Mouse (Mus musculus) adrenal gland, adult 18-20 months (tissue): ENCODE measurements around the gene Cass4. TPM values are rescaled to one million over a fixed set of nuclear protein-coding genes. Genes with fewer than 3 reads are reported as not detected.

ENCODE experiments used
- DNase-seq, 2 experiments: peaks; one replicate each; pipeline ENCODE4 v3.0.0; 2021 to 2022; ENCODE audit warnings: low spot score in 2 of 2
- total RNA-seq, 2 experiments: library from RNA; stranded (reverse); gene quantifications; 1 replicate in 1 of 2; 2 replicates in 1 of 2; pipeline ENCODE4 v1.2.3; 2021

Cass4 gene
- total RNA-seq, 2 experiments from 2014 or later, result 0.13 to 0.16 TPM

DNA sequence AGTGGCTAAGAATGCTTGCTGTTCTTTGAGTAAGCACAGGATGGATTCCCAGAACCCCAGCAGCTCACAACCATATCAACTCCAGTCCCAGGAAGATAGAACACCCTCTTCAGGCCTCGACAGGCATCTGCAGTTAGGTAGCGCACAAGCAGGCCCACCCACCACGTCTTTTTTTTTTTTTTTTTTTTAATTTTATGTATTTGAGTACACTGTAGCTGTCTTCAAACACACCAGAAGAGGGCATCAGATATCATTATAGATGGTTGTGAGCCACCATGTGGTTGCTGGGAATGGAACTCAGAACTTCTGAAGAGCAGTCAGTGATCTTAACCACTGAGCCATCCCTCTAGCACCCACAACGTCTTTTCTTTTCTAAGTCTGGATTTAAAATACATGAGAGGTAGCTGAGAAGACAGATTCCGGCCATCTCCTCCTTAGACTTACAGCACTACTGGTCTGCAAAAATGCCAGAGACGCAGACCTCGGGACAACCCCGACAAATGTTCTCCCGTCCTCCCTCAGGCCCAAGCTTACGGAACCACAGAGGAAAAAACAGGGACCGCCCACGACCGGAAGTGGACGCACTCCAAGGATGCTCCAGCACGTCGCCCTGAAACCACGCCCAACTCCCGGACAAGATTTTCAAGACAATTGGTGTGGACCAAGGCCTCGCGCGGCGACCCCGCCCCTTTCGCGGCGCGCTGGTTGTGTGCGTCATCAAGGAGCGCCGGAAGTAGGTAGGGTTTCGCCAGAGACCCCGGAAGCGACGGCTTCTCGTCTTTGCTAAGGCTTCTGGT is 46.4 kb downstream of the Cass4 start, which contains the start of gene Rtf2:
Rtf2 (plus strand) TSS at position 714 of the 797 bp plus-strand sequence.
- DNase-seq, result peak; percentile 100

DNA sequence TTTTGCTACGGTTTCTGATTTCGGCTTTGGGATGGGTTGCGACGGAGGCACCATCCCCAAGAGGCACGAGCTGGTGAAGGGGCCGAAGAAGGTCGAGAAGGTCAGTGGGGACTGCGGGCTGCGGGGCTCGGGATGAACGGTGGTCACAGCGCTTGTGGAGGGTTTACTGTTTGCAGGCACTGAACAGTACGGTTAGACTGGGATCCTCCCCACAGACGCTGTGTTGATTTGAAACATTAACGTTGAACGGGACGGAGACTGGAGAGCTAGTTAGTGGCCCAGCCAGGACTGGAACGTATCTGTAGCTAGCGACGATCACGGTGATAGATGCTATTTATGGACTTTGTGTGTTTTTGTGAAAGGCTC is 47.0 kb downstream of the Cass4 start:
- no peak for DNase-seq

DNA sequence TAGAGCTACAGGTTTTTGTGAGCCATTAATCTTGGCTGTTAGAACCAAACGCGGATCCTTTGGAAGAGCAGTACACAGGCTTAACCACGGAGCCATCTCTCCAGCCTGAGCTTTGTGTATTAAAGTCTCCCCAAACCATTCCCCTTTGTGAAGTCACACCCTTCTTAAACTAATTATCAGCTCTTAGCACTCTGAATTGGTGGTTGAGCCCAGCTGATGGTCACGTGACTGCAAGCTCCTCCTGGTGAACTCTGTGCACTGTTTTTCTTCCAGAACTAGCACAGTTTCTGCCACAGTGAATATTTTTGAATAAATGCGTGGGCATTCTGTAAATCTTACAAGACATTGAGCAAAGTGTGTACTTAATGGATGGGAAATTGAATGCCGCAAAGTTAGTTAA is 47.6 kb downstream of the Cass4 start:
- DNase-seq, result no peak

DNA sequence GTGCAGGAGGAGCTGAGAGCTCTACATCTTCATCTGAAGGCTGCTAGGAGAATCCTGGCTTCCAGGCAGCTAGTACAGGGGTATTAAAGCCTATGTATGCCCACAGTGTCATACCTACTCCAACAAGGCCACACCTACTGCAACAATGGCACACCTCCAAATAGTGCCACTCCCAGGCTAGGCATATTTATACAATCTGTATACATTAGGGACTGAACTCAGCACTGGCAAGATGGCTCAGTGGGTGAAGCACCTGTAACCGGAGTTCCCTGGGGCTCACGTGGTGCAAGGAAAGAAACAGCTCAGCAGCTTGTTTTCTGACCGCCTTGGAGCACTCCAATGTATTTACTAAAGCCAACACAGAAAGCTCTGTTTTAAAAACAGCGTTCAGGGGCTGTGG is 52.0 kb downstream of the Cass4 start:
- no peak for DNase-seq

DNA sequence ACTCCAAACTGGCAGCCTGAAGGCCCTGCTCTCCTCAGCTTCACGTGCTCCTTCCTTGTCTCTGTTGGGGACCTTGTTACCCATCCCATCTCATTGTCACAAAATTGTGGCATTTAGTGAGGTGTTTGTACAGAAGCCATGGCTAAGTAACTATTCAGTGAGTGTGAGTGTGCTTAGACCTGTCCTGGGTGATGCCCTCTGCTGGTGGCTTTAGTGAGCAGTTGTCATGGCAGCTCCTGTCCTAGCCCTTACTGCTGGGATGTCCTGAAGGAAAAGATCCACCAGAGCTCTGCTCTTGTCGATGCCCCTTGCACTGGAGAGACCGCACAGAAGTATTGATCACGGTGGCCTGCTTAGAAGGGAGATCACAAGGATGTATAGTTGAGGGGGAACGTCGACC is 53.7 kb downstream of the Cass4 start:
- no peak for DNase-seq

DNA sequence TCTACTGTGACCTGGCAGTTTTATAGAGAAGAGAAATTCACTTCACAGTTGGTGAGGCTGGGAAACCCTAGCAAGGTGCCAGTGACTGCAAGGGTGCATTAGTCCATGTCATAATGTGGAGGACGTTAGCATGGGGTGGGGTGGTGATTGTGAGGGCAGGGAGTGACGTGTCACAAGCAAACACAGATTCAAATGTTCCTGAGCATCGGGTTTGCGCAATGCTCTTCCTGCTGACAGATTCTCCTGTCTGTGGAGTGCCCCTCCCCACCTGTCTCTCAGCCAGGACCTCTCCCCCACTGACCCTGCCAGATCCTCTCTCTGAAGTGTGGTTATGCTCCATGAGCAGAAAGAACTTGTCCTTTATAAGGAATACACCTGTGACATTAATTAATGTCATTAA is 54.7 kb downstream of the Cass4 start:
- no peak for DNase-seq

DNA sequence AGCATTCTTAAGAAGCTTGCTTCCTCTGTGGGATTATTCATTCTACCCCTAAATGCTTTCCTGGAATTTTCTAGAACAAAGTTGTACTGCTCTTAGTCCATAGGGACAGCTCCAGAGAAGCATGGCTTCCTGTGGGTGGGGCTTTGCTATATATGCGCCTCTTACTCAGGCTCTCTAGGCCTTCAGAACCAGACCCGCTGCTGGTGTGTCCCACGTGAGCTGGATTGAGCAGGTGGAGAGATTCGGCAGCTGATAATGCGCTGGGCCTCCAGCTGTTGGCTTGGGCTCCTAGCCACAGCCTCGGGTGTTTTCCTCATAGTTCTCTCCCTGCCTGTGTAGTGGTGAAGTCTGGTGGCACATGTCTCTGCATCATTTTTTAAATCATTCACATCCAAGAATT is 57.0 kb downstream of the Cass4 start:
- DNase-seq, result no peak

DNA sequence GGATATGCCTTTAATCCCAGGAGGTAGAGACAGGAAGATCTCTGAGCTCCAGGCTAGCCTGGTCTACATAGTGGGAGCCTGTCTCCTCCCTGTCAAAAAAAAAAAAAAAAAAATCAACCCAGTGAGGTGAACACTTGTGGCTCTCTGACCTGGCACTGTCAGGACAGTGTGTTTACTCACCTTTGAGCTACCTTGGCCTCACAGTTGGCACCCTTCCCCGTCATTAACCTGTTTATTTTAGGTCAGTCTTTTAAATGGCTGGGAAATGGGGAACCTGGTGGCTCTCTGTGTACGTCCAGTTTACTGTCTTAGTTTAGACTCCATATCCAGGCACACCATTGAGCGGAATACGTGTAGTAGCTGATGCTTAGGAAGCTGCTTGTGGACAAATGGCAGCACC is 58.4 kb downstream of the Cass4 start:
- DNase-seq, result no peak

DNA sequence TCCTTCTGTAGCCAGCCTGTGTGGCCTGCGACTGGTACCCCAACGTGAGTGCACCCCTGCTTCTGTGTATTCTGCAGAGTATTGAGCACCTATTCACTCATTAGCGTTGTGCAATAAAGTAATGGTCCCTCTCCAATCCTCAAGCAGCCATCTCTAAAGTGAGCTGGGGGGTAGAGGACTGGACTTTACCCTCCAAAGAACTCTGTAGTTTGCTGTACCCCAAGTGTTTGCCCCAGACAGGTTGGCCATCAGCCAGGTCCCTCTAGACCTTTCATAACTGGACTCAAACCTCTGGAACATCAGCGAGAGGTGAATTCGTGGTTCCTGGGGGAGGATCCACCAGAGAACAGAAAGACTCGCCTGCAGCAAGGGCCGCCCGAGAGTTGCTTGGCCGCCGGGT is 58.9 kb downstream of the Cass4 start:
- no peak for DNase-seq

DNA sequence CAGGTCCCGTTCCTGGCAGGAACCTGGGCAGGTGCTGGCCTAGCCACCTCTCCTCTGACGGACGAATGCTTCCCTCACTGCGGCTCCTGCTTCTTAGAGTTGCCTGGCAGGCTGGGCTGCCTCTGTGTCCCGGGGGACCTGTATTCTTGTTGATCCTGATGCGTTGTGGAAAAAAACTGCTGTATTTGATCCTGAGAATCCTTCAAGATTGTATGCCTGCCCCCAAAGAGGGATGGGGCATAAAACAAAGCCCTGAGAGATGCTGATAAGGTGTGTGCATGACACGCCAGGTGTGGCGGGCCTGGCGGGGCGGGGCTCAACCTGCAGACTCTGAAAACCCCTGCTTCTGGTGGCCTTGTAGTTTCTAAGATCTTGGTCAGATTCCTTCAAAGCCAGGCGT is 64.9 kb downstream of the Cass4 start, which contains the start of gene Gcnt7:
Gcnt7 (minus strand) TSS at position 101 of the 400 bp plus-strand sequence.
- no peak for DNase-seq

DNA sequence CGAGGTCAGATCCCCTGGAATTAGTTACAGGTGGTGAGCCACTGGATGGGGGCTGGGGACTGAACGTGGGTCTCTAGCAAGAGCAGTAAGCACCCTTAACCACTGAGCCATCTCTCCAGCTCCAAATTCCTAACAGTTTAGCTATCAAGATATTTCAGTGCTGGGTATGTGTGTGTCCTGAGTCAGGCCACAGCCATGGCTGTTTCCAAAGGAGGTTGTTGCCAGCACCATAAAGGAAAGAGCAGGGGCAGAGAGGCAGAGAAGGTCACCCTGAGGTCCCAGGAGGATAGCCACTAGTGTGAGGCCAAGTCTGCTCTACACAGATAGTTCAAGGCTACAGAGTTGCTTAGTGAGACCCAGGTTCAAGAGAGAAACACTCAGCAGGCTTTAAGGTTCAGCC is 67.1 kb downstream of the Cass4 start:
- DNase-seq, result no peak

DNA sequence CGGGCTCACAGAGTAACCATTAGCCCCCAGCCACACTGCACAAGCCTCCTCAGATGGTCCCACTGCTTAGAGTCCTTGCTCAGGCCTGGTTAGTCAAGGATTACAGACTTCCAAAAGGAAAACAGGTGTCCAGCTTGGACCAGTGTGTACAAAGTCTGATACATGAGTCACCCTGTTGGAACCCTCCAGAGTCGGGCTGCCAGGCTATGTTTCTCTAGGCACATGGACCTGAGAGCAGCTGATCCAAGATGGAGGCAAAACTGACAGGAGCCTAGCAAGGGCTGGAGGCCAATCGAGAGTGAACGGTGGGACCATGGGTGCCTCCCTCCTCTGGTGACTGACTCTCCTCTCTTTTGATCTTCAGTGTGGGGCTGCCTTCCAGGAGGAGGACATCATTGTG is 69.2 kb downstream of the Cass4 start:
- no peak for DNase-seq

DNA sequence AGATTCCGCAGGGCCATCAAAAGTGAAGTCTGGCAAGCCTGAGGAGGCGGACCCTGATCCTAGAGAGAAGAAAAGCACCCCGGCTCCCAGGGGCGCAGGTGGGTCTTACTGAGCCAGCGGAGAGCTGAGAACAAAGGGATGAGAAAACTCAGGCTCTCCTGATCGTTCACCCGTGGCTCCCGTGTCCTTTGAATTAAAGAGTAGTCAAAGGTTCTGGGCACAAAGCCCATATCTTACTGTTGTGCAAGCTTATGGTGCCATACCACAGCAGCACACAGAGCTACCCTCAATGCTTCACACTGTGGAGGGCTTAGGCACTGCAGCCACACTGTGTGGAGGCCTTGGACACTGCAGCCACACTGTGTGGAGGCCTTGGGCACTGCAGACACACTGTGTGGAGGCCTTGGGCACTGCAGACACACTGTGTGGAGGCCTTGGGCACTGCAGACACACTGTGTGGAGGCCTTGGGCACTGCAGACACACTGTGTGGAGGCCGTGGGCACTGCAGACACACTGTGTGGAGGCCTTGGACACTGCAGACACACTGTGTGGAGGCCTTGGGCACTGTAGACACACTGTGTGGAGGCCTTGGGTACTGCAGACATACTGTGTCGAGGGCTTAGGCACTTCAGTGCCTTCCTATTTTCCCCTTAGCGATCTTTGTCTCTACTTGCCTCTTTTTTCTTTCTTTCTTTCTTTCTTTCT is 73.0 kb downstream of the Cass4 start:
- peak in 1 of 2 experiments; percentile 12 for DNase-seq

DNA sequence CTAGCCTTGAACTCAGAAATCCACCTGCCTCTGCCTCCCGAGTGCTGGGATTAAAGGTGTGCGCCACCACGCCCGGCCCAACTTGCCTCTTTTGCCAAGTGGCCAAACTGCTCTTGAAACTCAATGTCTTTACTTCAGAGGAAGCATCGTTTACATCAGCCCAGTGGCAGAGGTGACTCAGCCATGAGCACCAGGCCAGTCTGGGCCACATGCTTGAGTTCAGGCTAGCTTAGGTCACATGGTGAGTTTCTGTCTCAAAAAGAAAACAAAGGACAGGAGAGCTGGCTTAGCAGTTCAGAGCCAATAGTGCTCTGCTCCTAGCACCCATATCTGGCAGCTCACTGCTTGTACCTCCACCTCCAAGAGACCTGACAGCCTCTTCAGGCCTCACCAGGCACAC is 73.6 kb downstream of the Cass4 start:
- DNase-seq, result peak in 1 of 2 experiments; percentile 18

DNA sequence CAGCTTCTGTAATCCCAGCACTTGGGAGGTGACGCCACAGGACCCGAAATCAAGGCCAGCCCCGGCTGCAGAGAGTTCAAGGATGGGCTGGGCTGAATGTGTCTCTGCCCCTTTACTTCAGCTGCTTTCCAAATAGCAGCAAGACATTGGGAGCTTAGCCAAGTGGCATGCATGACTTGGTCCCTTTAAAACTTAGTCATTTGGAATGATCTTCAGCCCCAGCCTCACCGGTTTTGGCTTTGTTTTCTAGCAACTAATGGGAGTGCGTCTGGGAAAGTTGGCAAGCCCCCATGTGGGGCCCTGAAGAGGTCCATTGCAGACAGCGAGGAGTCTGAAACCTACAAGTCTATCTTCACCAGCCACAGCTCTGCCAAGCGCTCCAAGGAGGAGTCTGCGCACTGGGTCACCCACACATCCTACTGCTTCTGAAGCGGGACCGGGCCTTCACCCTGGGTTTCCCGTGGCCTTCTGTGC is 74.8 kb downstream of the Cass4 start:
- peak in 1 of 2 experiments; percentile 55 for DNase-seq

DNA sequence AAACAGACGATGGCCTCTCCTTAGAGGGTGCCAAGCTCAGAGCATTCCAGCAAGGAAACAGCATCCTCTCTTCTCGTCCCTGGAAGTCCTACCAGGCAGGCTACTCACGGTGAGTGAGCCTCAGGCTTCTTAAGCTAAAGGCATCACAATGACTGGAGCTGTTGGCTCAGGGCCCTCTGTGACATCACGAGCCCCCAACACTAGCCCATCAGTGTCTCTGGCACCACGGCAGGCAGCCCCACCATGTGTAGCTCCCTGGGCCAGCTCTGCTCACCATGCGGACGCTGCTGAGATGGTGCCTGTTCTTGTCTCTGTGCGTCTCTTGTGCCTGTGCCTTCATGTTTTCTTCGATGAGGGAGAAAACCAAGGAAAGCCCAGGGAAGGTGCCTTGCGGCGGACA is 78.7 kb downstream of the Cass4 start, which contains the start of gene Fam209:
Fam209 (plus strand) TSS at position 203 of the 400 bp plus-strand sequence.
- DNase-seq, result no peak

DNA sequence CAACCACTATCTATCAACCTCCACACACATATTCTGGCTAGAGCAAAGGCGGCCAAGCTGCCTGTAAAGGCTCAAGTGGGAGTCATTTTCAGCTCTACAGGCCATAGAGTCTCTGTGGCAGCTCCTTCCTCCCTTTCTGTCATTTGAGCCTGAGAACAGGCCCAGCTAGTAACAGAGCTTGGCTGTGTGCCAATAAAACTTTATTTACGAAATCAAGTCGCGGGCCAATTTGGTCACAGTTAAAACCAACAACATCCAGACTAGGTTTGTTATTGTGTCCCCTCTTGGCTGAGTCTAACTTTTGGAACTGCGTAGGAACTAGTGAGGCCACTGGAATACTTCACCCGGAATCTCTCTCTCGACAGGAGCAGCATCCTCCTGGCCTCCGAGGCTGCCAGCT is 80.0 kb downstream of the Cass4 start:
- DNase-seq, result no peak

DNA sequence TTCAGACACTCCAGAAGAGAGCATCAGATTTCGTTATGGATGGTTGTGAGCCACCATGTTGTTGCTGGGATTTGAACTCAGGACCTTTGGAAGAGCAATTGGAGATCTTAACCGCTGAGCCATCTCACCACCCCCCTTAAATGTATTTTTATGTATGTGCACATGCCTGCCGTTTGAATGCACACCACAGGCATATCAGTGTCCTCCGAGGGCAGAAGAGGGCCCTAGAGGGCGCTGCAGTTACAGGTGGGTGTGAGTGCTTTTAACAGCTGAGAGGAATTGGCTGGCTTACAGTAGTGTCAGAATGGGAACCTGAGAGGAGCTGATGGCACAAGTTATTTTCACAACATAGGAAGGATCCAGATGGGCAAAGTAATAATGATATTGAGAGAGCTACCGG is 81.4 kb downstream of the Cass4 start:
- no peak for DNase-seq

DNA sequence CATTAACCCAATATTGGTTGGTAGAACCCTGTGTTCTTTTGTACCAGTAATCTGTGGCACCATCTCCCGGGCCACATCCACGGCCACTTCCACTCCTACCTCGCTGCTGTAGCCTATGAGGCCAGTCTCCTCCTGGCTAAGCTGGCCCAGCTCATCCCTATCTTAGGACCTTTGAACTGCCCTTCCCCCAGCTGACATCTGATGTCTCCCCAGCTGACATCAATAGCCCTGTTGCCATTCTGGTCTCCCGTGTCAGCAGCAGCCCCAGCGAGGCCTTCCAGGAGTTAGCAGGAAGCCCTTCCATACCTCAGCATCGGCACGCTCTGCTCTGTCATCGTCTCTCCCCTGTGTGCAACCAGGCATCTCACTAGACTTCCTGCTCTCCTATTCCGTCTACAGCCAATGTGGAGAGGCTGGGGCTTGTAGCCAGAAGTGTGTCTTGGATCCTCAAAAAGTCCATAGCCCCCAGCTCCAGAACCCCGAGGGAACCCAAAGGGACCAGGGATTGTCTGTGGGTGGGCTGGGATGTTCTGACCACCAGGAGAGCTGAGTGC is 83.2 kb downstream of the Cass4 start:
- no peak for DNase-seq

DNA sequence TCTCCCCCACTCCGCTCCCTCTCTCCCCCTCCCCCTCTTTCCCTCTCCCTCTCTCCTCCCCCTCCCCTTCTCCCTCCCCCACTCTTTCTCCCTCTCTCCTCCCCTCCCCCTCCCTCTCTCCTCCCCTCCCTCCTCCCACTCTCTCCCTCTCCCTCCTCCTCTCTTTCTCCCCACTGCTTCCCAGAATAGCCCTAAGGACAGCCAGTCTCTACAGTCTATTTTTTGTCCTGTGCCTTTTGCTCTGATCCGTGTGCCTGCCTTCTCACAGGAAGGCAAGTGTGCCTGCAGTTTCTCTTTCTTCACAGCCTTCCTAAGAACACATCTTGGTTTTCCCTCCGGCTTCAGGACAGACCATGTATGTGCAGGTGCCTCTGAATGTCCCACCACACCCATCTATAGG is 83.8 kb downstream of the Cass4 start:
- DNase-seq, result no peak

DNA sequence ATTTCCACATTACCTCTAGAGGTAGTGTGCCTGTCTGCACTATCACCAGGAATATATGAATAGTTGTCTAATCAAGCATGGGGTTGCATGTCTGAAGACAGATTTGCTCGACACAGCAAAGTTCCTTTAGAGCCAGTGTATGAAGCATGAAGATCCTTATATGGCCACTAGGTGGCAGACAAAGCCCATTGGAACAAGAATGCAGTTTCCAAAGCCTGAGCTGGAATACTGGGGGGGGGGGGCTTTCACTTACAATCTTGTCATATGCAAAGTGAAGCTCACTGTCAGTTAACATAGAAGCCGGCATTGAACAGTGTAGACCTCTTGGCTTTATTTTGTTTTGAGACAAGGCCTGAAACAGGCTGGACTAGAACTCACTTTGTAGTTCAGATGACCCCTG is 84.3 kb downstream of the Cass4 start:
- DNase-seq, result peak in 1 of 2 experiments; percentile 27

DNA sequence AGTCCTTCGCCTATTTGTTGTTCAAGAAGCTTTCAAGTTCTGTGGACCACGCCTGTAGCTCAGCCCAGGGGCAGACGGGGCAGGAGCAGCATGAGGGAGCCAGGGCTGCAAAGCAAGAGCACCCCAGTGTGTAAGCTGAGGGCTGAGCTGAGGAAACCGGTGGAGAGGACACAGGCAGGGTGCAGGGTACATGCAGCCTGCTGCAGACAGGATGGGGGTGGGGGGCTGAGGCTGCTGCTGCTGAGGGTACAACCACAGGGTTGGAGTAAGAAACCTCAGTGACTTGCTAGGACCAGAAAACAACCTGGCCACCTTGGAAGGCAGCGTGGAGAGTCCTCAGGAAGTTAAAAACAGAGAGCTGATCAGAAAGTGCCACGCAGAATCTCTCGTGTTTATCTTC is 86.7 kb downstream of the Cass4 start:
- no peak for DNase-seq
